9 mouse cellular contexts compared by ENCODE assay signal in the genomic region with DNA sequence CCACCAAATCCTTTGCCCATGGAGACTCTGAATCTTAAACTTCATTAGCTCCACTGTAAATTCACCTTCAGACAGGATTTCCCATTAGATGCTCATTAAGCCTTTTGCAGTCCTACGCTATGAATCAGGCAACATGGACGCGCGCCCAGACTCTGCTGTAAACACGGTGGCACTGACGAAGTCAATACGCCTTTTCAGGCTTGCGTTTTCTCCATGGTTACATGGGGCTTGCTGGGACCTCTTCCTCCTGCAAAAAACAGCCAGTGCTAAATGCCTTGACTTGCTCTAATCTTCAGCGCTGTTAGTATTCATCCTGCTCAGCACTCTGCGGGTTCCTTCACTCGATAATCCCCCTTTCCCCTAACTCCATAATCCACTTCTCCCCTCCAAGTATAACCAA.
DNase-seq lines count a peak whose midpoint lies in the region; ATAC-seq lines count a peak whose summit lies in the region.
"Had no signal": no experiment of that assay in that cellular context is flagged by ENCODE, and none has a peak within 500 bp of the region (broad histone marks: within the 10 kb centered on the region; RNA-seq: fewer than 3 reads in every experiment).

No protein-coding gene starts in this region.

- H3K4me2 ChIP-seq in embryonic facial prominence, embryonic 14.5 days (ENCODE audit: low read depth, low read length): peak overlapping the region; percentile 18; the same call in 1 of the 2 replicates
- H3K4me2 ChIP-seq in embryonic facial prominence, embryonic 15.5 days (replicated peaks): 0 out of 2 replicates have a peak overlapping the region, but pooled peaks have one; percentile 10
- H3K4me2 ChIP-seq in intestine, embryonic 15.5 days (replicated peaks): peak overlapping the region; percentile 39
- H3K4me2 ChIP-seq in stomach, embryonic 14.5 days (replicated peaks; ENCODE audit: low read depth, low read length): 0 out of 2 replicates have a peak overlapping the region, but pooled peaks have one; percentile 0

- H3K9me3 ChIP-seq in embryonic facial prominence, embryonic 14.5 days (ENCODE audit: control insufficient read depth, low read length): no peaks in the 10 kb centered on the region
- no peaks in the 10 kb centered on the region for H3K9me3 ChIP-seq in embryonic facial prominence, embryonic 10.5 days
- no peaks in the 10 kb centered on the region for H3K9me3 ChIP-seq in embryonic facial prominence, embryonic 15.5 days (replicated peaks)
- H3K9me3 ChIP-seq in intestine, embryonic 15.5 days: no peaks in the 10 kb centered on the region
- no peaks in the 10 kb centered on the region for H3K9me3 ChIP-seq in stomach, embryonic 14.5 days (ENCODE audit: control insufficient read depth, low read depth, low read length)

- DNase-seq in embryonic facial prominence, embryonic 14.5 days (ENCODE audit: low spot score): peak; percentile 58
- DNase-seq in embryonic facial prominence, embryonic 10.5 days (ENCODE audit: low spot score): no peak
- DNase-seq in lung, postnatal 10 days: peak; percentile 66
- DNase-seq in gastrocnemius, adult 8-10 months (ENCODE audit: low spot score in 2 of 2): no peak
- no peak for DNase-seq in kidney, postnatal 14 days

- no peaks in the 10 kb centered on the region for H3K36me3 ChIP-seq in embryonic facial prominence, embryonic 14.5 days (ENCODE audit: control insufficient read depth, insufficient read depth, low read length)
- H3K36me3 ChIP-seq in embryonic facial prominence, embryonic 10.5 days (replicated peaks): no peaks in the 10 kb centered on the region
- H3K36me3 ChIP-seq in embryonic facial prominence, embryonic 15.5 days: no peaks in the 10 kb centered on the region
- H3K36me3 ChIP-seq in intestine, embryonic 15.5 days: no peaks in the 10 kb centered on the region
- H3K36me3 ChIP-seq in stomach, embryonic 14.5 days (ENCODE audit: control insufficient read depth, insufficient read depth, low read length): no peaks in the 10 kb centered on the region

- WGBS in embryonic facial prominence, embryonic 14.5 days: 37% methylated on average over 11 of the region's 11 CpGs
- whole genome bisulfite sequencing in embryonic facial prominence, embryonic 10.5 days: 38% methylated on average over 11 of the region's 11 CpGs
- WGBS in embryonic facial prominence, embryonic 15.5 days: 35% methylated on average over 11 of the region's 11 CpGs
- 25% methylated on average over 11 of the region's 11 CpGs for WGBS in intestine, embryonic 15.5 days
- WGBS in stomach, embryonic 14.5 days: 15% methylated on average over 11 of the region's 11 CpGs

- 0 out of 2 replicates have a peak, but pooled peaks have one; percentile 62 for ATAC-seq in embryonic facial prominence, embryonic 14.5 days (ENCODE audit: low read depth)
- no peak for ATAC-seq in embryonic facial prominence, embryonic 15.5 days (ENCODE audit: insufficient number of reproducible peaks, low FRiP score, low TSS enrichment, low read depth)
- peak; percentile 68 for ATAC-seq in intestine, embryonic 15.5 days
- ATAC-seq in stomach, embryonic 14.5 days (ENCODE audit: insufficient number of reproducible peaks, insufficient read depth, low FRiP score, low read depth): peak; percentile 23; the same call in 1 of the 2 replicates

- no peak overlapping the region for H3K27ac ChIP-seq in embryonic facial prominence, embryonic 14.5 days (replicated peaks; ENCODE audit: low read depth, low read length)
- no peak overlapping the region for H3K27ac ChIP-seq in embryonic facial prominence, embryonic 10.5 days (replicated peaks)
- no peak overlapping the region for H3K27ac ChIP-seq in embryonic facial prominence, embryonic 15.5 days (replicated peaks)
- no peak overlapping the region for H3K27ac ChIP-seq in intestine, embryonic 15.5 days
- no peak overlapping the region for H3K27ac ChIP-seq in stomach, embryonic 14.5 days (ENCODE audit: low read length)

- H3K9ac ChIP-seq in embryonic facial prominence, embryonic 14.5 days (ENCODE audit: low read depth, low read length): no peak overlapping the region
- H3K9ac ChIP-seq in embryonic facial prominence, embryonic 15.5 days: no peak overlapping the region
- H3K9ac ChIP-seq in intestine, embryonic 15.5 days: no peak overlapping the region
- no peak overlapping the region for H3K9ac ChIP-seq in stomach, embryonic 14.5 days (replicated peaks; ENCODE audit: low read depth, low read length)

- no peaks in the 10 kb centered on the region for H3K27me3 ChIP-seq in embryonic facial prominence, embryonic 14.5 days (replicated peaks; ENCODE audit: control insufficient read depth, insufficient read depth, low read length)
- H3K27me3 ChIP-seq in embryonic facial prominence, embryonic 10.5 days (replicated peaks; ENCODE audit: low read depth, poor library complexity, severe bottlenecking): no peaks in the 10 kb centered on the region
- no peaks in the 10 kb centered on the region for H3K27me3 ChIP-seq in embryonic facial prominence, embryonic 15.5 days
- no peaks in the 10 kb centered on the region for H3K27me3 ChIP-seq in intestine, embryonic 15.5 days (replicated peaks)
- H3K27me3 ChIP-seq in stomach, embryonic 14.5 days (ENCODE audit: control insufficient read depth, insufficient read depth, low read length): no peaks in the 10 kb centered on the region
- H3K27me3 ChIP-seq: CH12.LX had no signal

- H3K4me1 ChIP-seq in embryonic facial prominence, embryonic 14.5 days (ENCODE audit: control insufficient read depth, insufficient read depth, low read length): no peaks in the 10 kb centered on the region
- peaks cover 4% of the 10 kb centered on the region for H3K4me1 ChIP-seq in embryonic facial prominence, embryonic 10.5 days
- no peaks in the 10 kb centered on the region for H3K4me1 ChIP-seq in embryonic facial prominence, embryonic 15.5 days
- 0 out of 2 replicates have a peak, but pooled peaks cover 3% of the 10 kb centered on the region for H3K4me1 ChIP-seq in intestine, embryonic 15.5 days (replicated peaks)
- 0 out of 2 replicates have a peak, but pooled peaks cover 2% of the 10 kb centered on the region for H3K4me1 ChIP-seq in stomach, embryonic 14.5 days (ENCODE audit: control insufficient read depth, insufficient read depth, low read length)

- H3K4me3 ChIP-seq in embryonic facial prominence, embryonic 14.5 days (ENCODE audit: low read depth, low read length): no peak overlapping the region
- H3K4me3 ChIP-seq in embryonic facial prominence, embryonic 10.5 days: no peak overlapping the region
- H3K4me3 ChIP-seq in embryonic facial prominence, embryonic 15.5 days (replicated peaks): no peak overlapping the region
- H3K4me3 ChIP-seq in intestine, embryonic 15.5 days (replicated peaks): no peak overlapping the region
- no peak overlapping the region for H3K4me3 ChIP-seq in stomach, embryonic 14.5 days (ENCODE audit: low read depth, low read length)

Comparison
In these comparisons a context has a peak if more than half of its experiments do, and no peak if none do; other contexts are left out.
1. DNase-seq: peak in embryonic facial prominence, embryonic 14.5 days (single experiment) and lung, postnatal 10 days (single experiment); none in embryonic facial prominence, embryonic 10.5 days (single experiment), gastrocnemius, adult 8-10 months (0 of 2) and kidney, postnatal 14 days (single experiment).
2. Peak in every context shown above with its lines, with median percentiles within 50 percentile points of each other: H3K4me2 ChIP-seq.